Mouse (Mus musculus): ENCODE data around the gene Mreg.

The Mreg gene

GRCm38 (mm10) chr1:72123434-72124297 lies 88.4 kb downstream of the Mreg start:
- DNase-seq (ENCODE audit: low spot score in 2 of 2): peak; percentile 93 to 94

- no peak for DNase-seq (ENCODE audit: low spot score in 2 of 2)
Measured at GRCm38 (mm10) chr1:72121608-72122185, 90.4 kb downstream of the Mreg start.

GRCm38 (mm10) chr1:72119981-72120380 lies 92.1 kb downstream of the Mreg start:
- DNase-seq (ENCODE audit: low spot score in 2 of 2): no peak

GRCm38 (mm10) chr1:72114206-72114605 lies 97.9 kb downstream of the Mreg start:
- DNase-seq (ENCODE audit: low spot score in 2 of 2): no peak
